Mouse (Mus musculus) neural tube, embryonic 11.5 days (tissue): ENCODE measurements around the gene Slc35d2. TPM values are rescaled to one million over a fixed set of nuclear protein-coding genes. Genes with fewer than 3 reads are reported as not detected.
"Not testable (repeated sequence)": the region's sequence is repeated elsewhere in the genome, so short reads cannot be mapped to it uniquely, and the experiment has no call there.

Experiments
- ATAC-seq: fragments of 200-750 bp; cut with Nextera tagmentation; 2 replicates; pipeline ENCODE4 v1.8.0; 2017; ENCODE audit warnings: moderate number of reproducible peaks, mild to moderate bottlenecking, moderate TSS enrichment, moderate library complexity; ENCODE audit not compliant: insufficient read depth, low FRiP score, low TSS enrichment
- DNase-seq: peaks from one replicate; pipeline ENCODE4 v3.0.0-alpha.2; 2015; ENCODE audit warnings: low spot score
- H3K27ac ChIP-seq: fragments of 300-500 bp; sonication (generic); 2 replicates; pipeline ENCODE4 v1.5.1; 2014; ENCODE audit warnings: low read depth, mild to moderate bottlenecking, low read length
- H3K27me3 ChIP-seq: fragments of 300-500 bp; sonication (generic); 2 replicates; pipeline ENCODE4 v1.6.1; 2014; ENCODE audit warnings: mild to moderate bottlenecking, low read length, mixed read lengths; ENCODE audit not compliant: control insufficient read depth, insufficient read depth
- H3K36me3 ChIP-seq: fragments of 300-500 bp; sonication (generic); 2 replicates; pipeline ENCODE4 v1.6.1; 2014; ENCODE audit warnings: mild to moderate bottlenecking, low read length, moderate library complexity, mixed read lengths; ENCODE audit not compliant: control insufficient read depth, insufficient read depth
- H3K4me1 ChIP-seq: fragments of 300-500 bp; sonication (generic); 2 replicates; pipeline ENCODE4 v1.6.1; 2014; ENCODE audit warnings: low read length, mixed read lengths; ENCODE audit not compliant: control insufficient read depth, insufficient read depth
- H3K4me2 ChIP-seq: fragments of 300-500 bp; sonication (generic); 2 replicates; pipeline ENCODE4 v1.6.1; 2014; ENCODE audit warnings: low read depth, mild to moderate bottlenecking, moderate library complexity
- H3K4me3 ChIP-seq: fragments of 300-500 bp; sonication (generic); 2 replicates; pipeline ENCODE4 v1.5.1; 2014; ENCODE audit warnings: low read depth, low read length
- H3K9ac ChIP-seq: fragments of 300-500 bp; sonication (generic); 2 replicates; pipeline ENCODE4 v1.6.1; 2014; ENCODE audit warnings: mild to moderate bottlenecking, low read length
- H3K9me3 ChIP-seq: fragments of 300-500 bp; sonication (generic); 2 replicates; pipeline ENCODE4 v1.6.1; 2016; ENCODE audit warnings: low read length; ENCODE audit not compliant: control insufficient read depth
- WGBS: fragments of 180-500 bp; shearing (Covaris S2); extraction: QIAGEN DNeasy Blood & Tissue Kit; methylation state at CpG from one replicate; pipeline ENCODE4 v1.1.7; 2014; 5-methylcytosine and 5-hydroxymethylcytosine counted together
- polyA plus RNA-seq: library from polyadenylated mRNA; unstranded; fragments of >200 nt; fragmentation: Nextera tagmentation; extraction: Ambion mirVana; gene quantifications from 2 replicates; pipeline ENCODE4 v1.2.1, GENCODE M21; 2014

Gene Slc35d2
- polyA plus RNA-seq, 1 experiment from 2014 or later = 3.8 TPM

DNA sequence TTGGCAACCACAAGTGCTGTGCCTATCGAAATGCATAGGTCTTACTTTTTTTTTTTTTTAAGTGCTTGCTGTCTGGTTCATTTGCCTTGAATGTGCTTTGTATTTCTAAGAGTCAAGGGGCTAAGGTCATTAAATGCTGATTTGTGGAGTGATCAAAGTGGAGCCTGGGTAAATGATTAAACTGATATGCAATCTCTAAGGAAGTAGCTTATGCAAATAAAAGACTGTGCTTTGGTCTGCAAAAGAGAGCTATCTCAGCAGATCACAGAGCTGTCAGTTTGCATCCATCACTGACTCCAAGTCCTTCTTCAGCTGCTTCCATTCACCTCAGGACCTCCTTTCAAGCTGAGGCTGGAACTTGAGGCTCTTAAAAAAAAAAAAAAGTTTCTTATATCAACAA lies 75.2 kb downstream of the Slc35d2 start:
- H3K4me2 ChIP-seq = no peak overlapping the region
- H3K4me3 ChIP-seq = no peak overlapping the region
- 51% methylated on average over 1 of the region's 1 CpGs for WGBS
- H3K36me3 ChIP-seq = no peaks in the 10 kb centered on the region
- no peaks in the 10 kb centered on the region for H3K4me1 ChIP-seq
- no peak for DNase-seq
- H3K9me3 ChIP-seq = no peaks in the 10 kb centered on the region
- no peak for ATAC-seq
- no peak overlapping the region for H3K27ac ChIP-seq
- no peak overlapping the region for H3K9ac ChIP-seq
- H3K27me3 ChIP-seq = no peaks in the 10 kb centered on the region

DNA sequence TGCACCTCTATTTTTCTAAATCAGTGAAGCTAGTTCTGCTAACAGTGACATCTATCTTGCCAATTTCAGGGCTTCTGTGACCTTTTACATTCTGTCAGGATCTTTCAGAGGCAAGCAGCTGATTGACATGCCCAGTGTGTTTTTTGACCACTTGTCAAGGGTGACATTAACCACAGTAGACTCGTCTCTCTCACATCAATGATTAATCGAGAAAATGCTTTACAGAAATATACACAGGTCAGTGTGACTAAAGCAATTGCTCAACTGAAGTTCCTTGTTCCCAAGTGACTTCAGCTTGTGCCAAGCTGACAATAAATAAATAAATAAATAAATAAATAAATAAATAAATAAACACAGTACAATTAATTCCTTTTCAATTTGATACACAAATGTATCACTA lies 76.9 kb downstream of the Slc35d2 start:
- DNase-seq, H3K27ac ChIP-seq, H3K4me3 ChIP-seq, H3K4me2 ChIP-seq, H3K36me3 ChIP-seq, H3K4me1 ChIP-seq, H3K9ac ChIP-seq, H3K27me3 ChIP-seq, ATAC-seq, H3K9me3 ChIP-seq: not testable (repeated sequence)
- WGBS = 92% methylated on average over 2 of the region's 2 CpGs

DNA sequence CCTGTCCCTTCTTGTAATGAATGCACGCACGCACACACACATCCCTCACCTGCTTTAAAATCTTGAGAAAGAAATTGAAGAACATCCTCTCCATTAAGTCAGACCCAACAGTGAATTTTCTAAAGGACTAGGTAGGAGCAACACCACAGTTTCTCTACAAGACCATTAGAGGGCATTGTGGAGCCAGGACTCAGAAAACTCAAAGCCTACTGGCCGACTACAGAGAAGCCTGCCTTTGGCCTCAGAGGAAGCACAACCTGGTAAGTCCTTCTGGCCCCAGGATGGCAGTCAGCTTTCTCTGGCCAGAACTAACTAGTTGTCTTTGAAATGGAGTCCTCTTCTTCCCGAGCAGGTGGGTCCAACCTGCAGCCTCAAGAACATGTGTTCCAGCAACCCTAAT lies 78.3 kb downstream of the Slc35d2 start:
- H3K36me3 ChIP-seq = no peaks in the 10 kb centered on the region
- H3K4me2 ChIP-seq = no peak overlapping the region
- DNase-seq (no peak), ATAC-seq (no peak)
- H3K27me3 ChIP-seq = no peaks in the 10 kb centered on the region
- no peak overlapping the region for H3K27ac ChIP-seq
- WGBS = 74% methylated on average over 4 of the region's 4 CpGs
- no peaks in the 10 kb centered on the region for H3K4me1 ChIP-seq
- H3K4me3 ChIP-seq = no peak overlapping the region
- no peak overlapping the region for H3K9ac ChIP-seq
- no peaks in the 10 kb centered on the region for H3K9me3 ChIP-seq

DNA sequence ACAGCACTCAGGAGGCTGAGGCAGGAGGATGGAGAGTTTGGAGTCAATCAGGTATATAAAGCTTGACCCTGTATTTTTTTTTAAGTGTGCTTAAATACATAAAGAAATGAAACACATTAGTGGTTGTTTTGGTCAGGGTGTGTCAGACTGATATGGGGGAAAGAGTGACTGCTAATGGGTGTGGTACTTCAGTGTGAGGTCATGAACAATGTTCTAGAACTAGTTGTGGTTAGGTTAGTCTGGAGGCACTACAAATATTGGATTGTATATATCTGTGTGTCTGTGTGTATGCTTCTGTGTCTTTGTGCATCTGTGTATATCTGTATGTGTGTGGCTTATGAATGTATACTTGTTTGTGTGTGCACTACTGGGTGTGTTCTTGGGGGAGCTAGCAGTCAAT lies 79.6 kb downstream of the Slc35d2 start:
- no peak for DNase-seq
- no peak overlapping the region for H3K4me3 ChIP-seq
- H3K27me3 ChIP-seq = no peaks in the 10 kb centered on the region
- no peaks in the 10 kb centered on the region for H3K9me3 ChIP-seq
- H3K9ac ChIP-seq = no peak overlapping the region
- H3K4me1 ChIP-seq = no peaks in the 10 kb centered on the region
- H3K27ac ChIP-seq = no peak overlapping the region
- no peak overlapping the region for H3K4me2 ChIP-seq
- no peak for ATAC-seq
- H3K36me3 ChIP-seq = no peaks in the 10 kb centered on the region

DNA sequence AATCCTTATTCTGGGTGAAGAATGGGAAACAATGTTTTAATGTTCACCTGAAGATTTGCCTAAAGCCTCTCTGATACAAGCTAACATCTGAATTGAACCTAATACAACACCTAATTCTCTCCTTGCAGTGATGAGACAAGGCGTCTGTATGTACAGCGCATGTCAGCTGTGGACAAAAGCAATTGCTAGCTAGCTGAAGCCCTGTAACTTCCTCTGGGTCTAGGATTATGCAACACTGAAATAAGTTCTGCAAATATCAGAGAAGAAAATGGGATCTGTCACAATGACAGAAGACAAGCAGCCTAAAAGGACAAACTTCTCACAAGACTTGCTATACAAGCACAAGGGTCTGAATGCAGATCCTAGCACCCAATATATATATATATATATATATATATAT lies 80.7 kb downstream of the Slc35d2 start:
- WGBS = 94% methylated on average over 2 of the region's 2 CpGs
- Histone ChIP-seq H3K9ac (no peak overlapping the region), H3K27ac (no peak overlapping the region), H3K27me3 (no peaks in the 10 kb centered on the region), H3K36me3 (no peaks in the 10 kb centered on the region), H3K4me1 (no peaks in the 10 kb centered on the region), H3K4me2 (no peak overlapping the region), H3K9me3 (no peaks in the 10 kb centered on the region), H3K4me3 (no peak overlapping the region)
- DNase-seq (no peak), ATAC-seq (no peak)

Other genes with a start within 250 kb of the Slc35d2 start
- not detected in 2 replicates for gene Hsd17b3, start 40.1 kb downstream of the Slc35d2 start, polyA plus RNA-seq
- gene Zfp367, start 23.8 kb upstream of the Slc35d2 start, polyA plus RNA-seq = 14.3 and 15.4 TPM in 2 replicates
- 33.4 and 36.6 TPM in 2 replicates for gene Habp4, start 32.5 kb upstream of the Slc35d2 start, polyA plus RNA-seq
- 13.4 and 16.0 TPM in 2 replicates for gene Cdc14b, start 145.9 kb upstream of the Slc35d2 start, polyA plus RNA-seq
- 20.0 and 22.9 TPM in 2 replicates for gene Aaed1, start 183.3 kb upstream of the Slc35d2 start, polyA plus RNA-seq
- gene Ctsl, start 241.5 kb upstream of the Slc35d2 start, polyA plus RNA-seq = 148 and 169 TPM in 2 replicates